Mouse (Mus musculus): Measurements from ENCODE around the gene Tnnt2. TPM values are rescaled to one million over a fixed set of nuclear protein-coding genes. Genes with fewer than 3 reads are reported as not detected.

Gene Tnnt2
- polyA plus RNA-seq, 1 experiment from 2014 or later, result 0.46 TPM

DNA sequence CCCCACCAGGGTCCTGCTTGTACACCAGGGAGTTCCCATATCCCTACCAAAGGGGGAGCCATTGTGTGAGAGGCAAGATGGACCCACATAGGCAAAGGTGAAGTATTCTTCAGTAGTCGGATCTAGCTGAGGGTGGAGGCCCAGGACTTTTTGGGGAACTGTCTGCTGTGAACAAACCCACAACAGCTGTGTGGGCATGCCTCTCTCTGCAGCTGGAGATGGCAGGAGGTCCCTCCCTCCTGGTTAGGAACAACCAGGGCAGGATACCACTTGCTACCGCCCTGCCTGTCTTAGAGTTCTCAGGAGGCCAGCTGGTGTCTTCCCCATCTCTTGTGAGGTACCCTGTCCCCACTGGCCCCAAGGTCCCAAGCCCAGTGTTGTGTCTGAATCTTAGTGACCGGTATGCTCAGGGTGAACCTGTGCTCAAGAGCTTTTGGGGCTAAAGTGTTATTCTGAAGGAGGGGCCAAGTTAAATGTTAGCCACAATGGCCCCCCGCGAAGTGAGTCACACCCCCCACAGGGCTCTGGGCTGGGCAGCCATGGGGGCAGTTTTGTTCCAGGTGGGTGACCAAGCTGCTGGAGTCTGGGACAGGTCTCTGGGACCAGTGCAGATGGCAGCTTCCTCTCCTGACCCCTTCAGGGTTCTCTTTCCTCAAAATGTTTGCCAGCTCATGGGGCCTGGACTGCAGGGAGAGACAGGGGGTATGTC lies 22.3 kb upstream of the Tnnt2 start:
- no peak overlapping the region for H3K9ac ChIP-seq (ENCODE audit: low read depth, low read length)
- H3K36me3 ChIP-seq (ENCODE audit: control insufficient read depth, insufficient read depth, low read length), result no peaks in the 10 kb centered on the region
- no peak for ATAC-seq
- H3K4me3 ChIP-seq (ENCODE audit: low read depth, low read length), result no peak overlapping the region
- 91% methylated on average over 5 of the region's 5 CpGs for WGBS
- no peak overlapping the region for H3K27ac ChIP-seq (ENCODE audit: low read length)
- H3K4me2 ChIP-seq (ENCODE audit: low read length), result no peak overlapping the region
- H3K9me3 ChIP-seq (replicated peaks; ENCODE audit: control insufficient read depth, low read length, poor library complexity, severe bottlenecking), result no peaks in the 10 kb centered on the region
- H3K4me1 ChIP-seq (ENCODE audit: control insufficient read depth, insufficient read depth, low read length), result peaks cover 7% of the 10 kb centered on the region; the same call in 1 of the 2 replicates
- peaks cover 14% of the 10 kb centered on the region for H3K27me3 ChIP-seq (ENCODE audit: control insufficient read depth, insufficient read depth, low read depth, low read length)

DNA sequence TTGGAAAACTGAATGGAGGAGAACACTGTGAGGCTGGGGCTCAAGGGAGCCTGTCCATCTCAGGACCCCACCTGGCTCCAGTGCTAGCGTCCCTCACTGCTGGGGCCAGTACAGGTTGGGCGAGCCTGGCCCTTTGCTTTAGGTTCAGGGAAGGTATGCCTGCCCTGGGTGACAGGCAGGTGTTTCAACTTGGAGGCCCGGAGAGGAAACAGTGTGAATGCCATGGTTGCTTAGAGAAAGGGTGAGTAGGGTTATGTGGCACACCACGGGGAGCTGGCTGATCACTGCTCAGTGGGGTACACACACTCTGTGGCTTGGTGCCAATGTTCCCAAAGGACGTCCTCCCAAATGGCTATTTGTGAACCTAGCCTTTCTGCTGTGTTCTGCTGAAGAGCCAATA lies 21.6 kb upstream of the Tnnt2 start:
- no peaks in the 10 kb centered on the region for H3K9me3 ChIP-seq (replicated peaks; ENCODE audit: control insufficient read depth, low read length, poor library complexity, severe bottlenecking)
- no peak for ATAC-seq
- H3K4me3 ChIP-seq (ENCODE audit: low read depth, low read length), result no peak overlapping the region
- H3K4me2 ChIP-seq (ENCODE audit: low read length), result no peak overlapping the region
- H3K4me1 ChIP-seq (ENCODE audit: control insufficient read depth, insufficient read depth, low read length), result peaks cover 10% of the 10 kb centered on the region; the same call in 1 of the 2 replicates
- H3K36me3 ChIP-seq (ENCODE audit: control insufficient read depth, insufficient read depth, low read length), result no peaks in the 10 kb centered on the region
- 83% methylated on average over 5 of the region's 5 CpGs for WGBS
- no peak overlapping the region for H3K9ac ChIP-seq (ENCODE audit: low read depth, low read length)
- H3K27me3 ChIP-seq (ENCODE audit: control insufficient read depth, insufficient read depth, low read depth, low read length), result peaks cover 15% of the 10 kb centered on the region
- no peak overlapping the region for H3K27ac ChIP-seq (ENCODE audit: low read length)

- H3K4me2 ChIP-seq (ENCODE audit: low read length), result no peak overlapping the region
- WGBS, result 80% methylated on average over 4 of the region's 4 CpGs
- peaks cover 28% of the 10 kb centered on the region for H3K27me3 ChIP-seq (ENCODE audit: control insufficient read depth, insufficient read depth, low read depth, low read length)
- no peak overlapping the region for H3K9ac ChIP-seq (ENCODE audit: low read depth, low read length)
- H3K27ac ChIP-seq (ENCODE audit: low read length), result no peak overlapping the region
- H3K4me3 ChIP-seq (ENCODE audit: low read depth, low read length), result no peak overlapping the region
- H3K4me1 ChIP-seq (ENCODE audit: control insufficient read depth, insufficient read depth, low read length), result peaks cover 10% of the 10 kb centered on the region; the same call in 1 of the 2 replicates
- H3K36me3 ChIP-seq (ENCODE audit: control insufficient read depth, insufficient read depth, low read length), result no peaks in the 10 kb centered on the region
- no peak for ATAC-seq
- no peaks in the 10 kb centered on the region for H3K9me3 ChIP-seq (replicated peaks; ENCODE audit: control insufficient read depth, low read length, poor library complexity, severe bottlenecking)
These were observed 18.6 kb upstream of the Tnnt2 start for GRCm38 (mm10) chr1:135817595-135817994.

DNA sequence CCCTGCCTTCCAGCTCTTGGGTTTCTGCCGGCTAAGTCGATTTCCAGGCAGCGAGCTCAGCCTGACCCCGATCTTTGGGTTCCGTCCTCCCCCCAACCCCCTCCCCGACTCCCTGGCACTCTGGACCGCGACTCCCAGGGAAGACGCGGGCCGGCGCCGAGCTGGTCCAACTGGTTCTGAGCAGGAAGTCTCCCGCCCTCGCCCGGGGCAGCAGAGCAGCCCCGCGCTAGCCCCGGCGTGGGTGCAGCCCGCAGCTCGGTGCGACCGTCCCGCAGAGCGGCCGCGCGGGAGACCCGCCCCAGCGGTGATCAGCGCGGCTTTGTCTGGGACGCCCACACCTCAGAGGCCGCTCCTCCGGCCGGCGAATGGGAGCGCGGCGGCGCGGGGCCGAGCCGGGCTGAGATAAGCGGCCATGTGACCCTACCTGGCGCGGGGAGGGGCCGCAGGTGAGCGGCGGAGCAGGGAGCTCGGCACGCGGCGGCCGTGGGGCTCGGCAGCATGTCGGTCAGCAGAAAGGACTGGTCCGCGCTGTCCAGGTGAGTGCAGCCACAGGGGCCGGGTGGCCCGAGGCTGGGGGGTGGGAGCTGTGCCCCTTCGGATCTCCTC lies 17.6 kb upstream of the Tnnt2 start, which contains the start of gene Lad1:
TSS of gene Lad1 (plus strand) at position 118 of the 606 bp plus-strand sequence.
- Histone ChIP-seq H3K4me2 (ENCODE audit: low read length) (peak within 1 kb of the TSS; percentile 94), H3K36me3 (ENCODE audit: control insufficient read depth, insufficient read depth, low read length) (no peaks in the 10 kb centered on the region), H3K9ac (ENCODE audit: low read depth, low read length) (peak within 1 kb of the TSS; percentile 74), H3K9me3 (replicated peaks; ENCODE audit: control insufficient read depth, low read length, poor library complexity, severe bottlenecking) (no peaks in the 10 kb centered on the region), H3K4me3 (ENCODE audit: low read depth, low read length) (peak within 1 kb of the TSS; percentile 60), H3K27me3 (ENCODE audit: control insufficient read depth, insufficient read depth, low read depth, low read length) (peaks cover 28% of the 10 kb centered on the region), H3K27ac (ENCODE audit: low read length) (no peak within 1 kb of the TSS), H3K4me1 (ENCODE audit: control insufficient read depth, insufficient read depth, low read length) (peaks cover 10% of the 10 kb centered on the region; the same call in 1 of the 2 replicates)
- peak; percentile 79 for ATAC-seq
- under 1% methylated on average over 61 of the region's 63 CpGs for WGBS

DNA sequence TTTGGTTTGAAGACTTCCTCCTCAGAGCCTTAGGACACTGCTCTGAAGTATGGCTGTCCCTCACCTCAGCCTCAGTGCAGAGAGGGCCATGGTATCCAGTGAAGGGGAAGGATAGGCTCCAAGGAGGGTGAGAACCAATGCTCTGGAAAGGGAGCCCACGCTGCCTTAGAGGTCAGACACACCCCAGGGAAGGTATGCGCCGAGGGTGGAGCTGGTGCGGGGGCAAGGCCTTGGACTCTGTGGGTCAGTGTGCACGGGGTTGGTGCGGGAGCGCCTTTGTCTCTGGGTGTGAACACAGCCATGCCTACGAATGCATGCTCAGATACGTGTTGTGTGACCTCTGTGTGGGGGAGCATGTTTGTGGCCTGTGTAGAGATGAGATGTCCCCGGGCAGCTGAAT lies 16.1 kb upstream of the Tnnt2 start:
- peaks cover 28% of the 10 kb centered on the region for H3K27me3 ChIP-seq (ENCODE audit: control insufficient read depth, insufficient read depth, low read depth, low read length)
- H3K4me3 ChIP-seq (ENCODE audit: low read depth, low read length), result no peak overlapping the region
- H3K4me1 ChIP-seq (ENCODE audit: control insufficient read depth, insufficient read depth, low read length), result peaks cover 10% of the 10 kb centered on the region; the same call in 1 of the 2 replicates
- H3K4me2 ChIP-seq (ENCODE audit: low read length), result no peak overlapping the region
- WGBS, result 87% methylated on average over 10 of the region's 10 CpGs
- no peaks in the 10 kb centered on the region for H3K9me3 ChIP-seq (replicated peaks; ENCODE audit: control insufficient read depth, low read length, poor library complexity, severe bottlenecking)
- H3K9ac ChIP-seq (ENCODE audit: low read depth, low read length), result no peak overlapping the region
- ATAC-seq, result no peak
- H3K36me3 ChIP-seq (ENCODE audit: control insufficient read depth, insufficient read depth, low read length), result no peaks in the 10 kb centered on the region
- H3K27ac ChIP-seq (ENCODE audit: low read length), result no peak overlapping the region

DNA sequence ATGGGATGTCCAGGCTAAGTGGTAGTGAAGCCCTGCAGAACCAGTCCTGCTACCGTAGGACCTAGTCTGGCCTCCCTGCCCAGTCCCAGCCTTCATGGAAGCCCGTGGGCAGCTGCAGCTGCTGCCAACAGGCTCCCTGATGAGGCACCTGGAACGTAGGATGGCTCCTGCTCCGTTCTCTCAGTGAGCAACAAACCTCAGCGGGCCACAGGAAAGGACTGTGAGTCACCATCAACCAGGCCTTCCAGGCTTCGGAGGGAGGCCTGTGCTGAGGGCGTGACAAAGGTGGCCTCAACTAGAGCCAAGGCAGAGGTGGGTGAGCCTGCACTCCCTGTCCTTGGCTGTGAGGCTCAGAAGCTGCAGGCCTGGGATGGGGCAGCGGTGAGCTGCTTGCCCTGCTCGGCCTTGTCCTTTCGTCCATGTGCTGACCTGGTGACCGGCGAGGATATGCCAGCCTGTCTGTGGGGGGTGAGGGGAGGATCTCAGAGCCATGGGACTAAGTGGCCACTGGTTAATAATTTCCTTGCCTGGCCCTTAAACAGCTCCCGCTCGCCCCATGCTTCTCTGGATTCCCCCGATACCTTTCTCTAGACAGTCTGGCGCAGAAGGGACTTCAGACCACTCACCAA lies 15.3 kb upstream of the Tnnt2 start:
- Histone ChIP-seq H3K4me1 (ENCODE audit: control insufficient read depth, insufficient read depth, low read length) (peaks cover 10% of the 10 kb centered on the region; the same call in 1 of the 2 replicates), H3K4me2 (ENCODE audit: low read length) (no peak overlapping the region), H3K27me3 (ENCODE audit: control insufficient read depth, insufficient read depth, low read depth, low read length) (peaks cover 28% of the 10 kb centered on the region), H3K9ac (ENCODE audit: low read depth, low read length) (no peak overlapping the region), H3K9me3 (replicated peaks; ENCODE audit: control insufficient read depth, low read length, poor library complexity, severe bottlenecking) (no peaks in the 10 kb centered on the region), H3K27ac (ENCODE audit: low read length) (no peak overlapping the region), H3K36me3 (ENCODE audit: control insufficient read depth, insufficient read depth, low read length) (no peaks in the 10 kb centered on the region), H3K4me3 (ENCODE audit: low read depth, low read length) (no peak overlapping the region)
- no peak for ATAC-seq
- WGBS, result 88% methylated on average over 16 of the region's 16 CpGs

GRCm38 (mm10) chr1:135821780-135822179 lies 14.4 kb upstream of the Tnnt2 start:
- Histone ChIP-seq H3K9me3 (replicated peaks; ENCODE audit: control insufficient read depth, low read length, poor library complexity, severe bottlenecking) (no peaks in the 10 kb centered on the region), H3K4me1 (ENCODE audit: control insufficient read depth, insufficient read depth, low read length) (peaks cover 10% of the 10 kb centered on the region; the same call in 1 of the 2 replicates), H3K4me3 (ENCODE audit: low read depth, low read length) (no peak overlapping the region), H3K4me2 (ENCODE audit: low read length) (no peak overlapping the region), H3K27me3 (ENCODE audit: control insufficient read depth, insufficient read depth, low read depth, low read length) (peaks cover 27% of the 10 kb centered on the region), H3K9ac (ENCODE audit: low read depth, low read length) (no peak overlapping the region), H3K27ac (ENCODE audit: low read length) (no peak overlapping the region), H3K36me3 (ENCODE audit: control insufficient read depth, insufficient read depth, low read length) (no peaks in the 10 kb centered on the region)
- ATAC-seq, result no peak
- WGBS, result 80% methylated on average over 7 of the region's 7 CpGs

DNA sequence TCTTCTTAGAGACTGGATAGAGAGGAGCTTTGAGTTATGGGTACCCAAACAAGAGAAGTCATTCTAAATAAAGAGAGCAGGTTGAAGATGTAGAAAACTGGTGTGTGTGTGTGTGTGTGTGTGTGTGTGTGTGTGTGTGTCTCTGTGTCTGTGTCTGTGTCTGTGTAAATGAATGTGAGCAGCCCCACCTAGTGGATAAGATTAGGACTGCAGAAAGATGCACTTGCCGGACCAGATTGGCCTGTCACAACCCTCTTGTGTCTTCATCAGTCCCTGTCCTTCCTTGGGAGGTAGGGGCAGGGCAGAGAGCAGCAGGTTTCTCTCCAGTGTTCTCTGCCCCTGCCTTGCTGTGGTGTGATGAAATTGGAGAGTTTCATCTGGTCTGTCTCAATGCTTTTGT lies 7.2 kb upstream of the Tnnt2 start:
- Histone ChIP-seq H3K4me3 (ENCODE audit: low read depth, low read length) (no peak overlapping the region), H3K27me3 (ENCODE audit: control insufficient read depth, insufficient read depth, low read depth, low read length) (no peaks in the 10 kb centered on the region), H3K9ac (ENCODE audit: low read depth, low read length) (no peak overlapping the region), H3K4me2 (ENCODE audit: low read length) (no peak overlapping the region), H3K9me3 (replicated peaks; ENCODE audit: control insufficient read depth, low read length, poor library complexity, severe bottlenecking) (no peaks in the 10 kb centered on the region), H3K27ac (ENCODE audit: low read length) (no peak overlapping the region), H3K4me1 (ENCODE audit: control insufficient read depth, insufficient read depth, low read length) (no peaks in the 10 kb centered on the region), H3K36me3 (ENCODE audit: control insufficient read depth, insufficient read depth, low read length) (no peaks in the 10 kb centered on the region)
- 20% methylated on average over 1 of the region's 1 CpGs for WGBS
- no peak for ATAC-seq
